Mouse (Mus musculus): ENCODE measurements around the gene Mapre3. TPM values are rescaled to one million over a fixed set of nuclear protein-coding genes. Genes with fewer than 3 reads are reported as not detected.
A peak's percentile ranks its signal among the peaks of the same experiment; 100 is the strongest.

Gene Mapre3
- polyA plus RNA-seq, 1 experiment from 2014 or later: 15.4 TPM

- ATAC-seq (replicated peaks; ENCODE audit: insufficient number of reproducible peaks, low FRiP score, low TSS enrichment, low read depth) (peak; percentile 78; the same call in 1 of the 2 replicates), DNase-seq (ENCODE audit: low spot score) (peak; percentile 95)
- Histone ChIP-seq H3K4me3 (ENCODE audit: low read depth, low read length) (no peak overlapping the region), H3K4me1 (ENCODE audit: control insufficient read depth, insufficient read depth, low read length) (no peaks in the 10 kb centered on the region), H3K9ac (replicated peaks; ENCODE audit: low read length) (no peak overlapping the region), H3K27me3 (ENCODE audit: control insufficient read depth, insufficient read depth, low read length) (no peaks in the 10 kb centered on the region), H3K27ac (replicated peaks; ENCODE audit: low read depth, low read length) (no peak overlapping the region), H3K36me3 (replicated peaks; ENCODE audit: control insufficient read depth, insufficient read depth, low read depth, low read length) (no peaks in the 10 kb centered on the region), H3K4me2 (ENCODE audit: low read depth, low read length) (no peak overlapping the region), H3K9me3 (replicated peaks; ENCODE audit: control insufficient read depth, low read length) (no peaks in the 10 kb centered on the region)
- 11% methylated on average over 3 of the region's 3 CpGs for WGBS
These were observed 8.3 kb upstream of the Mapre3 start for GRCm38 (mm10) chr5:30806106-30806505.

GRCm38 (mm10) chr5:30815120-30815465, 652 bp downstream of the Mapre3 start:
- ATAC-seq (replicated peaks; ENCODE audit: insufficient number of reproducible peaks, low FRiP score, low TSS enrichment, low read depth) (no peak), DNase-seq (ENCODE audit: low spot score) (peak; percentile 18)
- peak overlapping the region; percentile 62 for H3K4me2 ChIP-seq (ENCODE audit: low read depth, low read length)
- 2% methylated on average over 7 of the region's 7 CpGs for WGBS
- peak overlapping the region; percentile 77 for H3K9ac ChIP-seq (replicated peaks; ENCODE audit: low read length)
- H3K36me3 ChIP-seq (replicated peaks; ENCODE audit: control insufficient read depth, insufficient read depth, low read depth, low read length): no peaks in the 10 kb centered on the region
- H3K27me3 ChIP-seq (ENCODE audit: control insufficient read depth, insufficient read depth, low read length): no peaks in the 10 kb centered on the region
- H3K4me3 ChIP-seq (ENCODE audit: low read depth, low read length): peak overlapping the region; percentile 85
- no peaks in the 10 kb centered on the region for H3K4me1 ChIP-seq (ENCODE audit: control insufficient read depth, insufficient read depth, low read length)
- H3K9me3 ChIP-seq (replicated peaks; ENCODE audit: control insufficient read depth, low read length): no peaks in the 10 kb centered on the region
- no peak overlapping the region for H3K27ac ChIP-seq (replicated peaks; ENCODE audit: low read depth, low read length)

DNA sequence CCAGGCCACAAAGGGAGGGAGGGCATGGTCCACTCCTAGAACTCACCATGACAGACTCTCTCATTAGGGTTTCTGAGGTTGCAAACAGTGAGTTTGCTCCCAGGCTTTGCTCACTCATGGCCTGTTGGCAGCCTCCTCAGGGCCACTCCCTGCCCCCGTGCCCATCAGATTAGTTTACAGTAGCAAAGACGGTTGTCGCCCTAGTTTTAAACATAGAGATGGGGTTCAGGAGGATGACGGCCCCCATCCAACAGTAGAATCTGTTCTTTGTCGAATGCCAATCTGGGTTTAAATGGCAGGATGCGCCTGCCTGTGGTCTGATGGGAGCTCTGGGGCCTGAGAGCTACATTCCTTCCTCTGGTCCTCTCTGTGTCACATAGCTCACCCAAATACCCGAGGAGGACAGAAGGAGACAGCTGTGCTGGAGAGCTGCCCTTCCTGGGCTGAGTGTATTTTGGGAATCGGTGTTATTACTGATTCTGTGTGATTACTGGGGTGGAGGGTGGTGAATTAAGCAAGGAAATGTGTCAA, 1.9 kb downstream of the Mapre3 start:
- Histone ChIP-seq H3K4me3 (ENCODE audit: low read depth, low read length) (no peak overlapping the region), H3K4me2 (ENCODE audit: low read depth, low read length) (no peak overlapping the region), H3K9me3 (replicated peaks; ENCODE audit: control insufficient read depth, low read length) (no peaks in the 10 kb centered on the region)

GRCm38 (mm10) chr5:30818758-30819309, 4.4 kb downstream of the Mapre3 start:
- H3K36me3 ChIP-seq (replicated peaks; ENCODE audit: control insufficient read depth, insufficient read depth, low read depth, low read length): no peaks in the 10 kb centered on the region
- H3K9me3 ChIP-seq (replicated peaks; ENCODE audit: control insufficient read depth, low read length): no peaks in the 10 kb centered on the region
- no peaks in the 10 kb centered on the region for H3K4me1 ChIP-seq (ENCODE audit: control insufficient read depth, insufficient read depth, low read length)
- 85% methylated on average over 8 of the region's 8 CpGs for WGBS
- H3K27ac ChIP-seq (replicated peaks; ENCODE audit: low read depth, low read length): no peak overlapping the region
- DNase-seq (ENCODE audit: low spot score) (no peak), ATAC-seq (replicated peaks; ENCODE audit: insufficient number of reproducible peaks, low FRiP score, low TSS enrichment, low read depth) (no peak)
- H3K4me3 ChIP-seq (ENCODE audit: low read depth, low read length): no peak overlapping the region
- no peak overlapping the region for H3K4me2 ChIP-seq (ENCODE audit: low read depth, low read length)
- no peaks in the 10 kb centered on the region for H3K27me3 ChIP-seq (ENCODE audit: control insufficient read depth, insufficient read depth, low read length)
- H3K9ac ChIP-seq (replicated peaks; ENCODE audit: low read length): no peak overlapping the region

More for the DNA sequence above, 1.9 kb downstream of the Mapre3 start:
- H3K27ac ChIP-seq (replicated peaks; ENCODE audit: low read depth, low read length): no peak overlapping the region
- no peaks in the 10 kb centered on the region for H3K36me3 ChIP-seq (replicated peaks; ENCODE audit: control insufficient read depth, insufficient read depth, low read depth, low read length)
- 76% methylated on average over 8 of the region's 8 CpGs for WGBS
- H3K4me1 ChIP-seq (ENCODE audit: control insufficient read depth, insufficient read depth, low read length): no peaks in the 10 kb centered on the region
- no peak overlapping the region for H3K9ac ChIP-seq (replicated peaks; ENCODE audit: low read length)
- ATAC-seq (replicated peaks; ENCODE audit: insufficient number of reproducible peaks, low FRiP score, low TSS enrichment, low read depth): no peak
- DNase-seq (ENCODE audit: low spot score): no peak
- H3K27me3 ChIP-seq (ENCODE audit: control insufficient read depth, insufficient read depth, low read length): no peaks in the 10 kb centered on the region

GRCm38 (mm10) chr5:30822689-30823088, 8.2 kb downstream of the Mapre3 start:
- 80% methylated on average over 5 of the region's 5 CpGs for WGBS

GRCm38 (mm10) chr5:30823091-30823490, 8.7 kb downstream of the Mapre3 start:
- no peaks in the 10 kb centered on the region for H3K27me3 ChIP-seq (ENCODE audit: control insufficient read depth, insufficient read depth, low read length)
- no peak overlapping the region for H3K27ac ChIP-seq (replicated peaks; ENCODE audit: low read depth, low read length)
- no peak overlapping the region for H3K4me3 ChIP-seq (ENCODE audit: low read depth, low read length)
- H3K4me2 ChIP-seq (ENCODE audit: low read depth, low read length): no peak overlapping the region
- no peaks in the 10 kb centered on the region for H3K4me1 ChIP-seq (ENCODE audit: control insufficient read depth, insufficient read depth, low read length)
- ATAC-seq (replicated peaks; ENCODE audit: insufficient number of reproducible peaks, low FRiP score, low TSS enrichment, low read depth) (no peak), DNase-seq (ENCODE audit: low spot score) (no peak)
- no peaks in the 10 kb centered on the region for H3K9me3 ChIP-seq (replicated peaks; ENCODE audit: control insufficient read depth, low read length)
- WGBS: 91% methylated on average over 3 of the region's 3 CpGs
- H3K9ac ChIP-seq (replicated peaks; ENCODE audit: low read length): no peak overlapping the region
- H3K36me3 ChIP-seq (replicated peaks; ENCODE audit: control insufficient read depth, insufficient read depth, low read depth, low read length): no peaks in the 10 kb centered on the region

More at GRCm38 (mm10) chr5:30822689-30823088, 8.2 kb downstream of the Mapre3 start:
- H3K9ac ChIP-seq (replicated peaks; ENCODE audit: low read length): no peak overlapping the region
- ATAC-seq (replicated peaks; ENCODE audit: insufficient number of reproducible peaks, low FRiP score, low TSS enrichment, low read depth): no peak
- H3K9me3 ChIP-seq (replicated peaks; ENCODE audit: control insufficient read depth, low read length): no peaks in the 10 kb centered on the region
- no peak for DNase-seq (ENCODE audit: low spot score)
- H3K27me3 ChIP-seq (ENCODE audit: control insufficient read depth, insufficient read depth, low read length): no peaks in the 10 kb centered on the region
- H3K4me1 ChIP-seq (ENCODE audit: control insufficient read depth, insufficient read depth, low read length): no peaks in the 10 kb centered on the region
- no peaks in the 10 kb centered on the region for H3K36me3 ChIP-seq (replicated peaks; ENCODE audit: control insufficient read depth, insufficient read depth, low read depth, low read length)
- H3K4me3 ChIP-seq (ENCODE audit: low read depth, low read length): no peak overlapping the region
- no peak overlapping the region for H3K27ac ChIP-seq (replicated peaks; ENCODE audit: low read depth, low read length)
- no peak overlapping the region for H3K4me2 ChIP-seq (ENCODE audit: low read depth, low read length)

DNA sequence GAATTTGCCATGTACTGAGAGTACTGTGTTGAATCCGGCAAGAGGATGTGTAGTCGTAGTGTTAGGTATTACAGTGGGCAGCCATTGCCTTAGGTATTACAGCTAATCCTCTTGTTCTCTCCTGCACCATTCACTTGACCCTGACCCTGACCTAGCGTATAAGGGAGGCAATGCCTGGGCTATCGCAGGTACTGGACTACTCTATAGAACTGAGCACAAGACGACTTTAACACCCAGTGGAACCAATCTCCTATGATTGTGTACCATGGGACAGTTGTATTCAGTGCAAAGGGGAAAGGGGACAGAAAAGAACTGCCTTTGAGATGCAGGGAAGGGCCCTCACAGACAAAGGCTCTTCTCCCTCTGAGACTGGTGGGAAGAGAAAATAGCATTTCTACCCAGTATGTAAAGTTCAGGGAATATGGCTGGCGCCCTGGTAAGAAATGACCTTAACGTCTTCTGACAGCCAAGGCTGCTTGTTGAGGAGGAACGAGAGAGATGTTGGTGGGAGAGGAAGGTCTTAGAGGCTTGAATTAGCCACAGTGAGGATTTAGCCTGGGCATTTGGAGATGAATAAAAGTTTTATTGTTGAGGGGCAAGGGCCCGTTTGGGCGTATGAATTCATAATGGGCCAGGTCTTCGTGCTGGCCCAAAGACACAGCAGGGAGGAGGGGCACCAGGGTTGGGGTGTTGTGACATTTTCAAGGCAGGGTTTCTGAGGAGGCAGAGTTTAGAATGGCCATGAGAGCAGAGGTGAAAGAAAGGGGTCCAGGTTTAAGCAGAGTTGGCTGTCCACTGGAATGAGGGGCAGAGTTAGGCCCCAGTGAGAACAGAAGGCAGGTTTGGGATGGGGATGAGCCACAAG, 9.9 kb downstream of the Mapre3 start:
- ATAC-seq (replicated peaks; ENCODE audit: insufficient number of reproducible peaks, low FRiP score, low TSS enrichment, low read depth) (no peak), DNase-seq (ENCODE audit: low spot score) (no peak)
- no peak overlapping the region for H3K4me3 ChIP-seq (ENCODE audit: low read depth, low read length)
- 73% methylated on average over 11 of the region's 11 CpGs for WGBS
- H3K9ac ChIP-seq (replicated peaks; ENCODE audit: low read length): no peak overlapping the region
- H3K4me1 ChIP-seq (ENCODE audit: control insufficient read depth, insufficient read depth, low read length): no peaks in the 10 kb centered on the region
- no peaks in the 10 kb centered on the region for H3K36me3 ChIP-seq (replicated peaks; ENCODE audit: control insufficient read depth, insufficient read depth, low read depth, low read length)
- H3K4me2 ChIP-seq (ENCODE audit: low read depth, low read length): no peak overlapping the region
- no peaks in the 10 kb centered on the region for H3K27me3 ChIP-seq (ENCODE audit: control insufficient read depth, insufficient read depth, low read length)
- H3K27ac ChIP-seq (replicated peaks; ENCODE audit: low read depth, low read length): no peak overlapping the region
- H3K9me3 ChIP-seq (replicated peaks; ENCODE audit: control insufficient read depth, low read length): no peaks in the 10 kb centered on the region

GRCm38 (mm10) chr5:30825166-30825565, 10.7 kb downstream of the Mapre3 start:
- DNase-seq (ENCODE audit: low spot score): no peak

More at GRCm38 (mm10) chr5:30825166-30825565, 10.7 kb downstream of the Mapre3 start:
- no peak overlapping the region for H3K9ac ChIP-seq (replicated peaks; ENCODE audit: low read length)
- ATAC-seq (replicated peaks; ENCODE audit: insufficient number of reproducible peaks, low FRiP score, low TSS enrichment, low read depth): no peak
- no peaks in the 10 kb centered on the region for H3K27me3 ChIP-seq (ENCODE audit: control insufficient read depth, insufficient read depth, low read length)
- H3K36me3 ChIP-seq (replicated peaks; ENCODE audit: control insufficient read depth, insufficient read depth, low read depth, low read length): no peaks in the 10 kb centered on the region
- 78% methylated on average over 10 of the region's 10 CpGs for WGBS
- H3K4me2 ChIP-seq (ENCODE audit: low read depth, low read length): no peak overlapping the region
- no peaks in the 10 kb centered on the region for H3K4me1 ChIP-seq (ENCODE audit: control insufficient read depth, insufficient read depth, low read length)
- H3K9me3 ChIP-seq (replicated peaks; ENCODE audit: control insufficient read depth, low read length): no peaks in the 10 kb centered on the region
- no peak overlapping the region for H3K27ac ChIP-seq (replicated peaks; ENCODE audit: low read depth, low read length)
- H3K4me3 ChIP-seq (ENCODE audit: low read depth, low read length): no peak overlapping the region

Data from embryonic facial prominence, embryonic 11.5 days (tissue).